Mouse (Mus musculus): ENCODE results near the gene Olfr193. TPM values are rescaled to one million over a fixed set of nuclear protein-coding genes. Genes with fewer than 3 reads are reported as not detected.
"Not testable (repeated sequence)": the region's sequence is repeated elsewhere in the genome, so short reads cannot be mapped to it uniquely, and the experiment has no call there.

Olfr193 gene
- not detected for total RNA-seq (2021)
- long read RNA-seq, experiment 1 = 0 reads
- long read RNA-seq, experiment 2 = 0 reads

- DNase-seq = no peak
These were observed at the start of gene Olfr193 for GRCm38 (mm10) chr16:59111781-59112180. TSS of gene Olfr193 (minus strand) at chr16:59111881.

- DNase-seq = no peak
These were observed 40.3 kb upstream of the Olfr193 start for GRCm38 (mm10) chr16:59151996-59152395.

GRCm38 (mm10) chr16:59146746-59147145 is 35.1 kb upstream of the Olfr193 start, which contains the start of gene Olfr195:
TSS of gene Olfr195 (plus strand) at chr16:59147046.
- DNase-seq = no peak

GRCm38 (mm10) chr16:59141105-59141504 is 29.4 kb upstream of the Olfr193 start:
- no peak for DNase-seq

- DNase-seq = no peak
These were observed 19.1 kb upstream of the Olfr193 start for GRCm38 (mm10) chr16:59130740-59131139.

- DNase-seq = no peak
These were observed 9.3 kb upstream of the Olfr193 start, which contains the start of gene Olfr194 for GRCm38 (mm10) chr16:59120969-59121368. TSS of gene Olfr194 (minus strand) at chr16:59121069.

GRCm38 (mm10) chr16:59108522-59108921 is 3.2 kb downstream of the Olfr193 start:
- not testable (repeated sequence) for DNase-seq

- no peak for DNase-seq
These were observed 6.4 kb downstream of the Olfr193 start for GRCm38 (mm10) chr16:59105312-59105711.

GRCm38 (mm10) chr16:59089722-59090121 is 22.0 kb downstream of the Olfr193 start, which contains the start of gene Olfr191:
TSS of gene Olfr191 (minus strand) at chr16:59089822.
- DNase-seq = not testable (repeated sequence)

- DNase-seq = not testable (repeated sequence)
These were observed 30.6 kb downstream of the Olfr193 start for GRCm38 (mm10) chr16:59081113-59081512.

GRCm38 (mm10) chr16:59077905-59078304 is 33.8 kb downstream of the Olfr193 start, which contains the start of gene Olfr190:
TSS of gene Olfr190 (minus strand) at chr16:59078005.
- no peak for DNase-seq

- no peak for DNase-seq
These were observed 38.2 kb downstream of the Olfr193 start for GRCm38 (mm10) chr16:59073520-59073919.

GRCm38 (mm10) chr16:59071755-59072154 is 39.9 kb downstream of the Olfr193 start:
- no peak for DNase-seq

- not testable (repeated sequence) for DNase-seq
These were observed 49.3 kb downstream of the Olfr193 start for GRCm38 (mm10) chr16:59062411-59062810.

Other genes starting within 250 kb of the Olfr193 start
- gene Olfr177, start 237.1 kb downstream of the Olfr193 start, total RNA-seq (2021) = not detected
- not detected for gene Olfr178, start 219.8 kb downstream of the Olfr193 start, total RNA-seq (2021)
- not detected for gene Olfr181, start 183.1 kb downstream of the Olfr193 start, total RNA-seq (2021)
- gene Olfr180, start 182.5 kb downstream of the Olfr193 start, total RNA-seq (2021) = not detected
- not detected for gene Olfr183, start 116.5 kb downstream of the Olfr193 start, total RNA-seq (2021)
- gene Olfr186, start 81.6 kb downstream of the Olfr193 start, total RNA-seq (2021) = not detected
- not detected for gene Olfr187, start 72.1 kb downstream of the Olfr193 start, total RNA-seq (2021)
- not detected for gene Olfr190, start 33.9 kb downstream of the Olfr193 start, total RNA-seq (2021)
- not detected for gene Olfr191, start 22.1 kb downstream of the Olfr193 start, total RNA-seq (2021)
- gene Olfr194, start 9.2 kb upstream of the Olfr193 start, total RNA-seq (2021) = not detected
- not detected for gene Olfr195, start 35.2 kb upstream of the Olfr193 start, total RNA-seq (2021)
- gene Olfr196, start 58.6 kb upstream of the Olfr193 start, total RNA-seq (2021) = not detected
- not detected for gene Olfr198, start 91.7 kb upstream of the Olfr193 start, total RNA-seq (2021)
- not detected for gene Olfr199, start 107.9 kb upstream of the Olfr193 start, total RNA-seq (2021)
- not detected for gene Olfr201, start 160.8 kb upstream of the Olfr193 start, total RNA-seq (2021)
- gene Olfr202, start 174.9 kb upstream of the Olfr193 start, total RNA-seq (2021) = not detected
- not detected for gene Olfr203, start 187.0 kb upstream of the Olfr193 start, total RNA-seq (2021)
- gene Olfr204, start 206.4 kb upstream of the Olfr193 start, total RNA-seq (2021) = not detected
- gene Olfr205, start 219.3 kb upstream of the Olfr193 start, total RNA-seq (2021) = not detected
- gene Olfr206, start 237.4 kb upstream of the Olfr193 start, total RNA-seq (2021) = not detected

Data from gastrocnemius, postnatal 10 days (tissue).